18 mouse cellular contexts compared by ENCODE assay signal in the genomic region with DNA sequence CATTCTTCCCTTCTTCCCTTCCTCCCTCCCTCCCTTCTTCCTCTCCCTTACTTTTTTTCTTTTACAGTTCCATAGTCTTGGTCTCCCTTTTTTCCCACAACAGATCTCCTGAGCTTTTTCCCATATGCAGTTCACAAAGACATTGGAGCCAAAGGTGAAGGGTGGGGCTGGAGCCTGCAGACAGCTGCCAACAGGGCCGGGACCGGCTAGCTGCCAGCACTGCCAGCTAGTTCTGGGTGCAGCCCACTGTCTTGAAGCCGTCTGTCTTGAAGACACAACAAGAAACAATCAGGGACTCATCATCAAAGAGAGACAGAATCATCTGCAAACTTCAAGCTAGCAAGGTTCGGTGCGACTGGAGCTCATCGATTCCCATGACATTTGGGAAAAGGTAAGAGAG.
"Had no signal": no experiment of that assay in that cellular context is flagged by ENCODE, and none has a peak within 500 bp of the region (broad histone marks: within the 10 kb centered on the region; RNA-seq: fewer than 3 reads in every experiment).

No protein-coding gene starts in this region.

- H3K9ac ChIP-seq: kidney, embryonic 15.5 days; limb, embryonic 12.5 days; limb, embryonic 15.5 days; liver, embryonic 14.5 days; liver, postnatal 0 days; lung, embryonic 14.5 days; midbrain, embryonic 12.5 days; midbrain, embryonic 15.5 days had no signal

- H3K36me3 ChIP-seq: kidney, embryonic 15.5 days; limb, embryonic 12.5 days; limb, embryonic 15.5 days; midbrain, embryonic 12.5 days; midbrain, embryonic 15.5 days had no signal

- ATAC-seq: liver, postnatal 0 days; lung, postnatal 0 days; midbrain, embryonic 15.5 days had no signal

- H3K4me1 ChIP-seq: kidney, embryonic 15.5 days; limb, embryonic 15.5 days; midbrain, embryonic 12.5 days; midbrain, embryonic 15.5 days had no signal

- H3K4me3 ChIP-seq: kidney, embryonic 15.5 days; layer of hippocampus, adult 2 months; left cerebral cortex, adult 2 months; limb, embryonic 12.5 days; limb, embryonic 15.5 days; midbrain, embryonic 12.5 days; midbrain, embryonic 15.5 days had no signal

- H3K27ac ChIP-seq: kidney, embryonic 15.5 days; layer of hippocampus, adult 2 months; left cerebral cortex, adult 2 months; limb, embryonic 12.5 days; limb, embryonic 15.5 days; liver, embryonic 14.5 days; macrophage; midbrain, embryonic 12.5 days; midbrain, embryonic 15.5 days had no signal

- H3K4me2 ChIP-seq: kidney, embryonic 15.5 days; limb, embryonic 12.5 days; limb, embryonic 15.5 days; liver, embryonic 11.5 days; lung, embryonic 14.5 days; midbrain, embryonic 12.5 days; midbrain, embryonic 15.5 days had no signal

- H3K9me3 ChIP-seq: kidney, embryonic 15.5 days; limb, embryonic 12.5 days; limb, embryonic 15.5 days; midbrain, embryonic 12.5 days; midbrain, embryonic 15.5 days had no signal

- H3K27me3 ChIP-seq: kidney, embryonic 15.5 days; midbrain, embryonic 12.5 days; midbrain, embryonic 15.5 days had no signal

- DNase-seq: kidney, adult 11 months; kidney, adult 8-10 months; kidney, postnatal 14 days; layer of hippocampus, adult 9-11 months; liver, postnatal 0 days; lung, embryonic 14.5 days; thymus, postnatal 25 days had no signal
